Mouse (Mus musculus) MEL (cell line): Measurements from ENCODE around the gene Pomt2. TPM values are rescaled to one million over a fixed set of nuclear protein-coding genes. Genes with fewer than 3 reads are reported as not detected.

Source experiments
- DNase-seq: peaks from one replicate; pipeline ENCODE4 v3.0.0; 2011; ENCODE audit warnings: low read depth, low spot score
- H3K27ac ChIP-seq: 2 replicates; pipeline ENCODE4 v1.5.1; 2012; ENCODE audit warnings: low read depth, mild to moderate bottlenecking, control low read depth, low read length, moderate library complexity; ENCODE audit not compliant: control insufficient read depth
- H3K27me3 ChIP-seq, 2 experiments: fragments of 150-350 bp in 1 of 2; sonication (generic) in 1 of 2; 2 replicates each; pipeline ENCODE4 v1.6.1; 2012; ENCODE audit warnings: low read length in 2 of 2, mild to moderate bottlenecking in 2 of 2, improper control_type of control experiment in 1 of 2, moderate library complexity in 1 of 2; ENCODE audit not compliant: insufficient read depth in 2 of 2, control insufficient read depth in 1 of 2
- H3K36me3 ChIP-seq, 2 experiments: 2 replicates each; pipeline ENCODE4 v1.6.1; 2012 to 2014; ENCODE audit warnings: low read length in 2 of 2, improper control_type of control experiment in 1 of 2, inconsistent platforms in 1 of 2, mild to moderate bottlenecking in 1 of 2; ENCODE audit not compliant: insufficient read depth in 2 of 2, control insufficient read depth in 1 of 2
- H3K4me1 ChIP-seq, 2 experiments: fragments of 150-350 bp in 1 of 2; sonication (generic) in 1 of 2; 2 replicates each; pipeline ENCODE4 v1.6.1; 2012; ENCODE audit warnings: low read length in 2 of 2, improper control_type of control experiment in 1 of 2, mild to moderate bottlenecking in 1 of 2; ENCODE audit not compliant: insufficient read depth in 2 of 2, control insufficient read depth in 1 of 2
- H3K4me3 ChIP-seq, 2 experiments: fragments of 150-350 bp in 1 of 2; sonication (generic) in 1 of 2; 2 replicates each; pipeline ENCODE4 v1.5.1; 2012; ENCODE audit warnings: low read depth in 2 of 2, low read length in 2 of 2, mild to moderate bottlenecking in 2 of 2, moderate library complexity in 2 of 2, control low read depth in 1 of 2, improper control_type of control experiment in 1 of 2; ENCODE audit not compliant: control insufficient read depth in 1 of 2, insufficient read depth in 1 of 2
- H3K79me2 ChIP-seq: 2 replicates; pipeline ENCODE4 v1.6.1; 2012; ENCODE audit warnings: mild to moderate bottlenecking, low read length, moderate library complexity; ENCODE audit not compliant: control insufficient read depth, poor library complexity, insufficient read depth
- H3K9ac ChIP-seq: 2 replicates; pipeline ENCODE4 v1.6.1; 2012; ENCODE audit warnings: low read depth, mild to moderate bottlenecking, control low read depth, low read length, moderate library complexity; ENCODE audit not compliant: control insufficient read depth, poor library complexity, severe bottlenecking
- H3K9me3 ChIP-seq: fragments of 150-350 bp; sonication (generic); replicated peaks from 2 replicates; pipeline ENCODE4 v1.6.1; 2012; ENCODE audit warnings: mild to moderate bottlenecking, low read length, improper control_type of control experiment, moderate library complexity; ENCODE audit not compliant: insufficient read depth
- CHD2 ChIP-seq: IDR thresholded peaks from 2 replicates; pipeline ENCODE4 v1.6.1; 2011; ENCODE audit warnings: low read length, improper control_type of control experiment
- E2F4 ChIP-seq: IDR thresholded peaks from 2 replicates; pipeline ENCODE4 v1.6.1; 2011; ENCODE audit warnings: low read depth, low read length, improper control_type of control experiment, borderline replicate concordance
- ELF1 ChIP-seq: IDR thresholded peaks from 2 replicates; pipeline ENCODE4 v1.6.1; 2014; ENCODE audit warnings: low read depth, mild to moderate bottlenecking, inconsistent platforms, low read length, improper control_type of control experiment, moderate library complexity
- EP300 ChIP-seq, 2 experiments: IDR thresholded peaks; 2 replicates each; pipeline ENCODE4 v1.6.1; 2011; ENCODE audit warnings: improper control_type of control experiment in 2 of 2, low read length in 2 of 2, low read depth in 1 of 2, mild to moderate bottlenecking in 1 of 2
- ETS1 ChIP-seq: IDR thresholded peaks from 2 replicates; pipeline ENCODE4 v1.6.1; 2012; ENCODE audit warnings: low read depth, mild to moderate bottlenecking, inconsistent platforms, low read length, improper control_type of control experiment, moderate library complexity
- HCFC1 ChIP-seq: IDR thresholded peaks from 2 replicates; pipeline ENCODE4 v1.6.1; 2012; ENCODE audit warnings: low read depth, mild to moderate bottlenecking, inconsistent platforms, low read length, improper control_type of control experiment, moderate library complexity
- JUND ChIP-seq: IDR thresholded peaks from 2 replicates; pipeline ENCODE4 v1.6.1; 2011; ENCODE audit warnings: low read depth, mild to moderate bottlenecking, improper control_type of control experiment, low read length
- MEF2A ChIP-seq: IDR thresholded peaks from 2 replicates; pipeline ENCODE4 v1.6.1; 2014; ENCODE audit warnings: low read depth, mild to moderate bottlenecking, inconsistent platforms, low read length, improper control_type of control experiment; ENCODE audit not compliant: poor library complexity, insufficient replicate concordance, severe bottlenecking; ENCODE audit errors: extremely low read depth
- MXI1 ChIP-seq: IDR thresholded peaks from 2 replicates; pipeline ENCODE4 v1.6.1; 2011; ENCODE audit warnings: mild to moderate bottlenecking, low read depth, low read length, improper control_type of control experiment
- MYB ChIP-seq: IDR thresholded peaks from 2 replicates; pipeline ENCODE4 v1.6.1; 2011; ENCODE audit warnings: mild to moderate bottlenecking, low read depth, low read length, improper control_type of control experiment
- NELFE ChIP-seq: IDR thresholded peaks from 2 replicates; pipeline ENCODE4 v1.6.1; 2011; ENCODE audit warnings: low read depth, low read length, improper control_type of control experiment
- POLR2A ChIP-seq, 2 experiments: IDR thresholded peaks; 2 replicates each; pipeline ENCODE4 v1.6.1; 2011 to 2012; ENCODE audit warnings: low read length in 2 of 2, mild to moderate bottlenecking in 2 of 2, control low read depth in 1 of 2, improper control_type of control experiment in 1 of 2, low read depth in 1 of 2, moderate library complexity in 1 of 2; ENCODE audit not compliant: control insufficient read depth in 1 of 2, insufficient read depth in 1 of 2, poor library complexity in 1 of 2
- POLR2AphosphoS5 ChIP-seq: IDR thresholded peaks from 2 replicates; pipeline ENCODE4 v1.6.1; 2012; ENCODE audit warnings: low read depth, borderline replicate concordance, mild to moderate bottlenecking, inconsistent platforms, low read length, moderate library complexity, mixed read lengths
- RAD21 ChIP-seq: IDR thresholded peaks from 2 replicates; pipeline ENCODE4 v1.6.1; 2011; ENCODE audit warnings: mild to moderate bottlenecking, low read depth, low read length, improper control_type of control experiment
- TAL1 ChIP-seq: IDR thresholded peaks from 2 replicates; pipeline ENCODE4 v1.6.1; 2012; ENCODE audit warnings: mild to moderate bottlenecking, inconsistent platforms, low read length, moderate library complexity, mixed read lengths
- UBTF ChIP-seq: IDR thresholded peaks from 2 replicates; pipeline ENCODE4 v1.6.1; 2012; ENCODE audit warnings: low read depth, mild to moderate bottlenecking, inconsistent platforms, low read length, improper control_type of control experiment, moderate library complexity, borderline replicate concordance; ENCODE audit not compliant: insufficient read depth
- USF1 ChIP-seq: IDR thresholded peaks from 2 replicates; pipeline ENCODE4 v1.6.1; 2014; ENCODE audit warnings: low read depth, mild to moderate bottlenecking, inconsistent platforms, low read length, improper control_type of control experiment, moderate library complexity
- ZKSCAN1 ChIP-seq: IDR thresholded peaks from 2 replicates; pipeline ENCODE4 v1.6.1; 2012; ENCODE audit warnings: low read depth, mild to moderate bottlenecking, inconsistent platforms, low read length, improper control_type of control experiment, moderate library complexity
- polyA plus RNA-seq, 2 experiments: library from polyadenylated mRNA; stranded (reverse) in 1 of 2; unstranded in 1 of 2; fragments of >175 nt in 1 of 2; fragments of >200 nt in 1 of 2; gene quantifications; 2 replicates each; pipeline versions ENCODE4 v1.2.1 to v1.2.4; 2012; ENCODE audit warnings: low replicate concordance in 2 of 2, low read depth in 1 of 2; ENCODE audit not compliant: insufficient read length in 2 of 2, insufficient read depth in 1 of 2, missing spikeins in 1 of 2
- total RNA-seq: library from RNA; depleted of rRNA; stranded (reverse); fragments of 300-350 nt; gene quantifications from 2 replicates; pipeline ENCODE4 v1.2.3, GENCODE M21; 2012

Pomt2 gene
- total and polyA plus RNA-seq, 3 experiments = 11.1 to 12.9 TPM; not detected in 1

DNA sequence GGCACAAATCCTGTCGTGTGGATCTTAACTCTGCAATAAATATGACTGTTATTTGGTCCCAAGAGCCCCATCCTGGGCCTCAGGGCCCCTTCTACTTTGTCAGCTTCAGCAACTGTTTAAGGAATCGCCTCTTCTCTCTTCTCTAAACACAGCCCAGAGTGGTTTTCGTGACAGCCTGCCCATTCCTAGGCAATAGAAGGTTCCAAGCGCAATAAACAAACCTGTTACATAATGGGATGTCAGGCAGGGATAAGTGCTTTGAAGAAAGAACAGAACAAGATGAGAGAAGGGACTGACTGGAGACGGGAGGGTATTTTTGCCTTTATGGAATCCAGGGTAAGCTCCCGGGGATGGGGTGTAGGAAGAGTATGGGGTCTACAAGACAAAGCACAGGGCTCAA, 54.1 kb downstream of the Pomt2 start:
- Histone ChIP-seq H3K27ac (no peak overlapping the region), H3K9ac (no peak overlapping the region), H3K4me1 (peaks cover 0 to 7% of the 10 kb centered on the region in 2 experiments; a peak in 2 of 4 replicates), H3K79me2 (no peaks in the 10 kb centered on the region), H3K27me3 (peaks cover 2 to 10% of the 10 kb centered on the region in 2 experiments; a peak in 3 of 4 replicates)
- no peak for DNase-seq
- no peak for TF ChIP-seq NELFE
- TF ChIP-seq ETS1 = no peak
- TF ChIP-seq POLR2AphosphoS5 = no peak
- TF ChIP-seq MXI1 = no peak
- TF ChIP-seq E2F4 = no peak
- no peak for TF ChIP-seq ELF1
- TF ChIP-seq JUND = no peak
- TF ChIP-seq ZKSCAN1 = no peak
- no peak for TF ChIP-seq MEF2A
- TF ChIP-seq TAL1 = no peak
- no peak for TF ChIP-seq CHD2
- no peak for TF ChIP-seq HCFC1
- no peak for TF ChIP-seq USF1
- TF ChIP-seq RAD21 = no peak
- no peak for TF ChIP-seq POLR2A (IDR thresholded peaks at IDR 0.05; ENCODE audit: control insufficient read depth in 1 of 2, insufficient read depth in 1 of 2, low read depth in 1 of 2, low read length in 2 of 2, poor library complexity in 1 of 2)
- TF ChIP-seq UBTF = no peak
- TF ChIP-seq MYB = no peak
- TF ChIP-seq, all 39 proteins: peak for 0
- H3K9me3 ChIP-seq = no peaks in the 10 kb centered on the region
- no peak overlapping the region for H3K4me3 ChIP-seq
- no peaks in the 10 kb centered on the region for H3K36me3 ChIP-seq

DNA sequence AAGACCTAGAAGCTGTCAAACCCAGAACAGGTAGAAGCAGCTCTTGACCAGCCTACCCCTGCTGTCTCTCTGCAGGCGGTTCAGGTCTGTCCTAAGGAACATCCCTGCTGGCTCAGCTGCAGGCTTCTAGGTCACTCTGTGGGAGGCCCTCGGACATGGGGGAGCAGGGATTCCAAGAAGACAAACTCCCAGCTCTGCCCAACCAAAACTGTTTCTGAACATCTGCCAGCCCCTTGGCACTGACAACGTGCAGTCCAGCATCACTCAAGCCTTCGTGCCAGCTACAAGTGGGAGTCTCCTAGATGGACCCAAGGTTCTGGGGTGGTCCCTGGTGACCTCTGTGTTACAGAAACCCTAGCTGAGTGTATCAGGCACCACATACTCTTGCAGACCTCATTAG, 54.5 kb downstream of the Pomt2 start:
- DNase-seq = no peak
- H3K9me3 ChIP-seq = no peaks in the 10 kb centered on the region
- H3K27ac ChIP-seq = no peak overlapping the region
- H3K4me1 ChIP-seq = peaks cover 0 to 7% of the 10 kb centered on the region in 2 experiments; a peak in 2 of 4 replicates
- H3K4me3 ChIP-seq = no peak overlapping the region
- H3K79me2 ChIP-seq = no peaks in the 10 kb centered on the region
- TF ChIP-seq MEF2A (no peak), EP300 (IDR thresholded peaks at IDR 0.05; ENCODE audit: low read depth in 1 of 2, low read length in 2 of 2) (no peak), NELFE (no peak)
- peaks cover 2 to 6% of the 10 kb centered on the region in 2 experiments; a peak in 3 of 4 replicates for H3K27me3 ChIP-seq
- no peaks in the 10 kb centered on the region for H3K36me3 ChIP-seq
- H3K9ac ChIP-seq = no peak overlapping the region
